Mouse (Mus musculus): Measurements from ENCODE around the gene Large1.

DNA sequence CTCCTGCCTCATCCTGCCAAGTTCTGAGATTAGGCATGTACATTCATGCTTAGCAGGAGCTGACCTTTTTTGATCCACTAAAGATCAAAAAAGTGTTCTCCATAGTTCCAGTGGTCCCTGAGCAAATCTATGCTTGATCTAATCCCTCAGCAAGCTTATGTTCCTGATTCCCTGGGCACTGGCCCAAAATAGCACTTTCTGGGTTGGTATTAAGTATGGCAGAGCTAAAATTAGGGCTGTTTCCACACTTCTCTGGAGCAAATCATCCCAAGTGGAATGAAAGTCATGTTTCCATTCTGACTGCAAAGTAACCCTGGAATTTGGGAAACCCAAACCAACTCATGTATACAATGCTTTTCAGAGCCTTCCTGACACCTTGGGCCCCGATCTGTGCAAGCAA is 42.9 kb downstream of the Large1 start:
- no peak for TF ChIP-seq CTCF (IDR thresholded peaks at IDR 0.05; ENCODE audit: low read depth)
- no peak for TF ChIP-seq EP300 (IDR thresholded peaks at IDR 0.05; ENCODE audit: low read depth)
